In the genomic region with DNA sequence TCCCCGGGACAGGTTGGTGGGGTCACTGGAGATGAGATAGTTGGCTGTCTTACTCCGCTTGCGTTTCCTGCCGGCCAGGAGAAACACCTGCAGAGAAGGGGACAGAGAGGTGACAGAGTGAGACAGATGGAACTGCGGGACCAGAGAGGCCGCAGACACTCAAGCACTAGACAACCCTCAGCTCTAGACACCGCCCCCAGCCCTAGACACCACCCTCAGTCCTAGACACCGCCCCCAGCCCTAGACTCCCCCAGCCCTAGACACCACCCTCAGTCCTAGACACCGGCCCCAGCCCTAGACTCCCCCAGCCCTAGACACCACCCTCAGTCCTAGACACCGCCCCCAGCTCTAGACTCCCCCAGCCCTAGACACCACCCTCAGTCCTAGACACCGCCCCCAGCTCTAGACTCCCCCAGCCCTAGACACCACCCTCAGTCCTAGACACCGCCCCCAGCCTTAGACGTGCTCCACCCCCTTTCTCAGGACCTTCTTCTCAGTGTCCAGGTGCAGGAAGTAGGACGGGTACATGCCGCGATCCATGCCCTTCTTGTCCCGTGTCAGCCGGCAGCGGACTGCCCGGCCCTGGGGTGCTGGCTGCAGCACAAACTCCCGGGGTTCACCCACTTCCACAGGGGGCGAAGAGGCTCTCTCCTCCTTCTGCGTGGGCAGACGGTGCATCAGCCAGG, we compare ENCODE assay signal across 1 mouse cellular context. TPM values are rescaled to one million over a fixed set of nuclear protein-coding genes. Genes with fewer than 3 reads are reported as not detected.
"Had no signal": no experiment of that assay in that cellular context is flagged by ENCODE, and none has a peak within 500 bp of the region (broad histone marks: within the 10 kb centered on the region; RNA-seq: fewer than 3 reads in every experiment).

No protein-coding gene starts in this region.

RNA-seq across cellular contexts. Expression of gene Tulp1, which starts 6.3 kb away (rescaled TPM):
- polyA plus RNA-seq: liver, adult 2 months had no signal
